ENCODE assay signal across 9 mouse cellular contexts in genomic region chr4:133372278-133372665, GRCm38 (mm10). TPM values are rescaled to one million over a fixed set of nuclear protein-coding genes. Genes with fewer than 3 reads are reported as not detected.
DNase-seq lines count a peak whose midpoint lies in the region; ATAC-seq and TF ChIP-seq lines count a peak whose summit lies in the region.
"Had no signal": no experiment of that assay in that cellular context is flagged by ENCODE, and none has a peak within 500 bp of the region (broad histone marks: within the 10 kb centered on the region; RNA-seq: fewer than 3 reads in every experiment).

No protein-coding gene starts in this region.

- H3K4me3 ChIP-seq in heart, embryonic 12.5 days, result peak overlapping the region; percentile 93
- peak overlapping the region; percentile 87 for H3K4me3 ChIP-seq in cortical plate, adult 2 months (ENCODE audit: insufficient read depth, low read length)
- H3K4me3 ChIP-seq in hindbrain, embryonic 15.5 days, result peak overlapping the region; percentile 85
- peak overlapping the region; percentile 23 for H3K4me3 ChIP-seq in midbrain, embryonic 16.5 days (ENCODE audit: low read depth, low read length)

- H3K9ac ChIP-seq in heart, embryonic 12.5 days, result peak overlapping the region; percentile 97
- H3K9ac ChIP-seq in hindbrain, embryonic 15.5 days, result no peak overlapping the region
- no peak overlapping the region; the same call in 1 of the 2 replicates for H3K9ac ChIP-seq in midbrain, embryonic 16.5 days (ENCODE audit: low read depth, low read length)

- no peaks in the 10 kb centered on the region for H3K9me3 ChIP-seq in heart, embryonic 12.5 days (replicated peaks)
- H3K9me3 ChIP-seq in hindbrain, embryonic 15.5 days, result no peaks in the 10 kb centered on the region
- no peaks in the 10 kb centered on the region for H3K9me3 ChIP-seq in midbrain, embryonic 16.5 days (replicated peaks; ENCODE audit: control insufficient read depth, low read length, poor library complexity, severe bottlenecking)

- no peak for DNase-seq in heart, postnatal 14 days
- DNase-seq in thymus, postnatal 36 days, result no peak
- DNase-seq in left cerebral cortex, postnatal 36 days (ENCODE audit: low spot score in 2 of 2), result no peak

- no peak for TF ChIP-seq CTCF in cortical plate, adult 2 months (IDR thresholded peaks at IDR 0.05; ENCODE audit: extremely low read depth, insufficient read depth, low read length)

- WGBS in heart, embryonic 12.5 days, result 36% methylated on average over 6 of the region's 6 CpGs
- 75% methylated on average over 6 of the region's 6 CpGs for WGBS in hindbrain, embryonic 15.5 days
- 79% methylated on average over 6 of the region's 6 CpGs for WGBS in midbrain, embryonic 16.5 days

- peak overlapping the region; percentile 56 for H3K27ac ChIP-seq in heart, embryonic 12.5 days (ENCODE audit: poor library complexity, severe bottlenecking)
- no peak overlapping the region for H3K27ac ChIP-seq in cortical plate, adult 2 months (ENCODE audit: insufficient read depth, low read length)
- no peak overlapping the region for H3K27ac ChIP-seq in hindbrain, embryonic 15.5 days (replicated peaks)
- no peak overlapping the region for H3K27ac ChIP-seq in midbrain, embryonic 16.5 days (ENCODE audit: low read length)

- intact Hi-C loops in heart, postnatal 14 days (cut with DNase I), result no loop called here
- intact Hi-C loops in left cerebral cortex, postnatal 36 days (cut with DNase I), result no loop called here

- H3K4me1 ChIP-seq in heart, embryonic 12.5 days (replicated peaks), result peaks cover 68% of the 10 kb centered on the region
- peaks cover 11% of the 10 kb centered on the region for H3K4me1 ChIP-seq in cortical plate, adult 2 months (ENCODE audit: control insufficient read depth, insufficient read depth, low read length)
- peaks cover 57% of the 10 kb centered on the region for H3K4me1 ChIP-seq in hindbrain, embryonic 15.5 days (replicated peaks)
- peaks cover 49% of the 10 kb centered on the region for H3K4me1 ChIP-seq in midbrain, embryonic 16.5 days (ENCODE audit: control insufficient read depth, insufficient read depth, low read length)

- H3K4me2 ChIP-seq in heart, embryonic 12.5 days, result peak overlapping the region; percentile 88
- H3K4me2 ChIP-seq in hindbrain, embryonic 15.5 days, result peak overlapping the region; percentile 69
- H3K4me2 ChIP-seq in midbrain, embryonic 16.5 days (ENCODE audit: low read length), result peak overlapping the region; percentile 96

- no peak for ATAC-seq in heart, embryonic 12.5 days (ENCODE audit: insufficient number of reproducible peaks, low FRiP score)
- no peak for ATAC-seq in hindbrain, embryonic 15.5 days (ENCODE audit: low FRiP score, low read depth)
- no peak for ATAC-seq in midbrain, embryonic 16.5 days
- no peak for ATAC-seq in monocyte, adult 5-6 weeks (replicated peaks; ENCODE audit: insufficient number of reproducible peaks, low FRiP score, low TSS enrichment, poor library complexity, severe bottlenecking)
- ATAC-seq: Patski had no signal

- no peaks in the 10 kb centered on the region for H3K27me3 ChIP-seq in heart, embryonic 12.5 days (replicated peaks)
- H3K27me3 ChIP-seq in hindbrain, embryonic 15.5 days, result no peaks in the 10 kb centered on the region
- no peaks in the 10 kb centered on the region for H3K27me3 ChIP-seq in midbrain, embryonic 16.5 days (ENCODE audit: control insufficient read depth, insufficient read depth, low read depth, low read length)
- H3K27me3 ChIP-seq: Patski had no signal

- no peak for TF ChIP-seq POLR2A in cortical plate, adult 2 months (IDR thresholded peaks at IDR 0.05; ENCODE audit: extremely low read depth, insufficient read depth, low read length)

- peaks cover 5% of the 10 kb centered on the region; the same call in 1 of the 2 replicates for H3K36me3 ChIP-seq in heart, embryonic 12.5 days
- no peaks in the 10 kb centered on the region for H3K36me3 ChIP-seq in hindbrain, embryonic 15.5 days
- H3K36me3 ChIP-seq in midbrain, embryonic 16.5 days (ENCODE audit: control insufficient read depth, insufficient read depth, low read length), result no peaks in the 10 kb centered on the region

RNA-seq across cellular contexts. Expression of gene Slc9a1, which starts 2.8 kb away (rescaled TPM):
- polyA plus RNA-seq in heart, embryonic 12.5 days (2016; fragmentation: Nextera tagmentation; extraction: Ambion mirVana), result 7.3 and 8.8 TPM in 2 replicates
- total RNA-seq in heart, postnatal 14 days (2021), result 10 to 100 TPM; 21.2 to 22.9 TPM
- 35.2 and 36.1 TPM in 2 replicates for polyA plus RNA-seq in cortical plate, adult 2 months (2012; rRNA removed)
- 8.1 and 10.1 TPM in 2 replicates for polyA plus RNA-seq in hindbrain, embryonic 15.5 days (2015; fragmentation: Nextera tagmentation; extraction: Ambion mirVana)
- 10.3 and 12.8 TPM in 2 replicates for polyA plus RNA-seq in midbrain, embryonic 16.5 days (2015; fragmentation: Nextera tagmentation; extraction: Ambion mirVana)
- total RNA-seq in monocyte, adult 5-6 weeks (2017), result 7.0 to 24.9 TPM (median 10.2 TPM) in 3 replicates
- 10 to 100 TPM; 48.8 to 56.9 TPM for total RNA-seq in left cerebral cortex, postnatal 36 days (2021)

RNA-seq across cellular contexts. Expression of gene Wdtc1, which starts 19.0 kb away (rescaled TPM):
- 16.1 and 17.9 TPM in 2 replicates for polyA plus RNA-seq in heart, embryonic 12.5 days (2016; fragmentation: Nextera tagmentation; extraction: Ambion mirVana)
- total RNA-seq in heart, postnatal 14 days (2021), result 10 to 100 TPM; 65.7 to 70.6 TPM
- polyA plus RNA-seq in cortical plate, adult 2 months (2012; rRNA removed), result 46.6 and 49.1 TPM in 2 replicates
- 22.7 and 24.0 TPM in 2 replicates for polyA plus RNA-seq in hindbrain, embryonic 15.5 days (2015; fragmentation: Nextera tagmentation; extraction: Ambion mirVana)
- 20.1 and 20.7 TPM in 2 replicates for polyA plus RNA-seq in midbrain, embryonic 16.5 days (2015; fragmentation: Nextera tagmentation; extraction: Ambion mirVana)
- total RNA-seq in monocyte, adult 5-6 weeks (2017), result 10.9 to 11.7 TPM (median 11.3 TPM) in 3 replicates
- 10 to 100 TPM; 58.6 to 59.8 TPM for total RNA-seq in left cerebral cortex, postnatal 36 days (2021)

Comparison
In these comparisons a context has a peak if more than half of its experiments do, and no peak if none do; other contexts are left out.
1. H3K4me3 ChIP-seq: peak in every context shown above with its lines; median percentile 93 in heart, embryonic 12.5 days; 87 in cortical plate, adult 2 months; 85 in hindbrain, embryonic 15.5 days; 23 in midbrain, embryonic 16.5 days.